Mouse (Mus musculus) naive thymus-derived CD4-positive, alpha-beta T cell, adult 2 months (primary cell): Measurements from ENCODE around the gene BC051142.

ENCODE experiments used
- DNase-seq: peaks from one replicate; pipeline ENCODE4 v3.0.0-alpha.2; 2011; ENCODE audit warnings: low read depth

BC051142 gene

GRCm38 (mm10) chr17:34398711-34399393, at the start of gene BC051142:
Gene BC051142 (plus strand): TSS chr17:34398820.
- peak; percentile 86 for DNase-seq

GRCm38 (mm10) chr17:34349429-34349828, 49.2 kb upstream of the BC051142 start:
- peak; percentile 93 for DNase-seq

DNA sequence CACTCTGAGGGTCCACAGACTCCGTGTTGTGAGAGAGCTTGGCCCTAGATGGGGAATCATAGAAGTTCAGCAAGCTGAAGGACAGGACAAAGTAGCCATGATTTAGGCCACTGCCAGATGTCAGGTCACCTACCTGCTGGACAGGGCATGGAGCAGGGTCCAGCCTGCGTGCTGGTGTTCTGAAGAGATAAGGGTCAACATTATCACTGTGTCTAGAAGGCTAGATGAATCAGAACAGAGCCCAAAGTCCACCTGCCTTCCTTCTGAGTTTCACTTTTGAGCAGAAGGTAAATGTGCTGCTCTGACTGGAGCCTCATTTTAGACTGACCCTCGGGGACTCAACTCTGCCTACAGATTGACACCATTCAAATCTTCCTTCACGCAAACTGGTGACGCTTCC, 44.1 kb upstream of the BC051142 start, which contains the start of gene Btnl2:
Gene Btnl2, plus strand, starts transcription at position 284 of the 400 bp plus-strand sequence.
- no peak for DNase-seq

DNA sequence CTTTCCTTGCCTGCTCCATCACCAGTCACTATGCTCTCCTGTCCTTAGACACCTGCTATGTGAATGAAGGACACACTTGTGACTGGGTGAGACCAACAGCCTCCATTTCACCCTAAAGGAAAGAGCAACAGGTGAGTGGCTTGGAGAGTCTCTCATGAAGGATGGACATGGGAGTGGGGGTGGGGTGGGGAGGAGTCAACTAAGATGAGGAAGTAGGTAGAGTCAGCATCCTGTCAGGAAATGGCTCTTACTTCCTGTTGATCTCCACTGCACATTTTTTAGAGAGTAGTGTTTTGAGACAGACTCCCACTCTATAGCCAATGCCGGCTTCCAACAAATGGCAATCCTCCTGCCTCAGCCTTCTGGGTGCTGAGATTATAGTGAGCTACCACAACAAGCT, 43.7 kb upstream of the BC051142 start:
- peak; percentile 64 for DNase-seq

- no peak for DNase-seq
Observed at GRCm38 (mm10) chr17:34362954-34363546, 35.6 kb upstream of the BC051142 start.

GRCm38 (mm10) chr17:34363676-34364310, 34.8 kb upstream of the BC051142 start:
- no peak for DNase-seq

DNA sequence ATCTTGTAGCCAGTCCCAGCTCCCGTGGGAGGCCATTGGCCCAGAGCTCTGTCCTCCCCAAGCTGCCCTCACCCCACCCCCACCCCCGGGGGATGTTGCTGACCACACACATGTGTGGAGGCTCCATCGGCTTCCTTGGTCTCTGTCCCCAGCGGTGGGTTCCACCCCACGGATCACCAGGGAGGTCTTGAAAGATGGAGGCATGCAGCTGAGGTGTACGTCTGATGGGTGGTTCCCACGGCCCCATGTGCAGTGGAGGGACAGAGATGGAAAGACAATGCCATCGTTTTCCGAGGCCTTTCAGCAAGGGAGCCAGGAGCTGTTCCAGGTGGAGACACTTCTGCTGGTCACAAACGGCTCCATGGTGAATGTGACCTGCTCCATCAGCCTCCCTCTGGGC, 33.6 kb upstream of the BC051142 start:
- DNase-seq: no peak

GRCm38 (mm10) chr17:34370563-34370962, 28.1 kb upstream of the BC051142 start:
- DNase-seq: no peak

DNA sequence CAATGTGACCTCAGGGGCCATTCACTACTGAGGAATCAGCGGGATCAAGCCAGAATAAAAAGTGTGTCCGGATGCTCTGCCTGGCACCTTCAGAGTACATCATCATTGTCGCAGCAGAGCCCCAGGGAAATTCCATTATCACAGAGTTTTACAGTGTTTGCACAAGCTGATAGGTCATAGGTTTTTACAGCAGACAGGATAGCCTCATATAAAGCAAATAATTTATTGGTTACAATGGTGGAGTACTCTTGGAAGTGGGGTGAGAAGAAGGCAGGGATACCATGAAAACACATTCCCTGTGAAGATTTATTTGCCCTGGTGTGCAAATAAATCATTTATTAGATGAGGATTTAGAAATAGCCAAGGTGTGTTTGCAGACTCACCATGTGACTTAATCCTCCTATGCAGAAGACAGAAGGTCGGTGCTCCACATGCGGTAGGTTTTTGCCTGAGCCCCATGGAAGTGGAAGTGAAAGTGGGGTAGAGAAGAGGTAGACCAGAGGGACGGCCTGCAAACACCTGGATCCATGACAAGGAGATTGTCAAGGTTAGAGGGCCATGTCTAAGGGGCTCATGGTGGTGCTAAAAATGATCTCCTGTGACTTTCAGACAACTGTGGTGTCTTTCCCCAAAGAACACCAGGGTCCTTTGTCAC, 25.4 kb upstream of the BC051142 start:
- DNase-seq: no peak

GRCm38 (mm10) chr17:34376847-34377246, 21.8 kb upstream of the BC051142 start, which contains the start of gene Btnl1:
Gene Btnl1 (plus strand): TSS chr17:34377132.
- no peak for DNase-seq

GRCm38 (mm10) chr17:34377450-34378209, 21.0 kb upstream of the BC051142 start:
- no peak for DNase-seq

- no peak for DNase-seq
Observed at GRCm38 (mm10) chr17:34378716-34379115, 19.9 kb upstream of the BC051142 start.

DNA sequence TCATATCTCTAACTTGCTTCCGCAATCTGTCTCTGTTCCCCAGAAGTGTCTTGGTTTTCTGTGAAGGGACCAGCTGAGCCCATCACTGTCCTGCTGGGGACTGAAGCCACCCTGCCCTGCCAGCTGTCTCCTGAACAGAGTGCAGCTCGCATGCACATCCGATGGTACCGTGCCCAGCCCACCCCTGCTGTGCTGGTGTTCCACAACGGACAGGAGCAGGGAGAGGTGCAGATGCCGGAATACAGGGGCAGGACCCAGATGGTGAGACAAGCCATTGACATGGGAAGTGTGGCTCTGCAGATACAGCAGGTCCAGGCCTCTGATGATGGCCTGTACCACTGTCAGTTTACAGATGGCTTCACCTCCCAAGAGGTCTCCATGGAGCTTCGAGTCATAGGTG, 19.2 kb upstream of the BC051142 start:
- DNase-seq: no peak

- DNase-seq: no peak
Observed at GRCm38 (mm10) chr17:34381876-34382275, 16.7 kb upstream of the BC051142 start.

- peak; percentile 44 for DNase-seq
Observed at GRCm38 (mm10) chr17:34383212-34383611, 15.4 kb upstream of the BC051142 start.

- DNase-seq: no peak
Observed at GRCm38 (mm10) chr17:34384699-34385098, 13.9 kb upstream of the BC051142 start.

DNA sequence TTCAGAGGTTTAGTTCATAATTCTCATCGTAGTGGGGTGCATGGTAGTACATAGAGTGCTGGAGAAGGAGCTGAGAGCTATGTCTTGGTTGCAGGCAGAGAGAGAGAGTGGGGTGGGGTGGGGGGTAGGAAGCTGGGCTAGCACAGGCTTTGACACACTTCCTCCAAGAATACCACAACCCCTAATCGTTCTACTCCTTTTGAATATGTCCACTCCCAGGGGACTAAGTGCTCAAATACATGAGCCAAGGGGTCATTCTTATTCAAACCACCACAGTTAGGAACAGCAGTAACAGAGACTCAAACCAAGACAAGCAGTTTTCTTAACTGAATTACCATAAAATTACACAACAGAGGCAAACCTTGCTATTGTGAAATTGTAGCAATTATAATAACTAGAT, 12.0 kb upstream of the BC051142 start:
- no peak for DNase-seq

DNA sequence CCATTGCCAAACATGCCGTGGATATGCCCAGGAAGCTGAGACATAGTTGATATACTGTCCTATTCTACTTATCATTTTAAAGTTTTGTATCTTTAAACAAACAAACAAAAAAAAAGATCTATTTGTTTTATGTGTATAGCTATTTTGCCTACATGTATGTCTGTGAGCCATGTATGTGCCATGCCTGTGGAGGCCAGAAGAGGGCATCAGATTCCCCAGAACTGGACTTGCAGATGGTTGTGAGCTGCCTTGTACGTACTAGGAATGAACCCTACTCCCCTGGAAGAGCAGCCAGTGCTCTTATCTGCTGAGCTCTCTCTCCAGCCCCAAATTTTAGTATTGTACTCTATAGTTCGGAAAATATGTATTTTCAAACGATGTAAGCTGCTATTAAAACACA, 10.1 kb upstream of the BC051142 start:
- DNase-seq: peak; percentile 68

GRCm38 (mm10) chr17:34391507-34391906, 7.1 kb upstream of the BC051142 start:
- no peak for DNase-seq

DNA sequence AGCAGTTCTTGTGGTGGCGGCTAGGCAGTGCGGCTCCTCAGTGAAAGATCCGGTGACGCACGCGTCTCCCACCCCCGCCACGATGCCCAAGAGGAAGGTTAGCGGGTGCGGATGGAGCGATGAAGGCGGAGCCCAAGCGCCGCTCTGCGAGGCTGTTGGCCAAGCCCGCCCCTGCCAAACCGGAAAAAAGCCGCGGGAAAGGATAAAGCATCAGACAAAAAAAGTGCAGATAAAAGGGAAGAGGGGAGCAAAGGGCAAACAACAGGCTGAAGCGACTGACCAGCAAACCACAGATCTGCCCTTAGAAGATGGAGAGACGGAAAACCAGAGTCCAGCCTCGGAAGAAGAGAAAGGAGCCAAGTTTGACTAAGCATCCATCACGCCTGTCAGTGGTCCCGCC, 6.3 kb upstream of the BC051142 start:
- DNase-seq: peak; percentile 43

GRCm38 (mm10) chr17:34397357-34397756, 1.3 kb upstream of the BC051142 start:
- no peak for DNase-seq
